Mouse (Mus musculus): ENCODE measurements at regions not wholly inside any gene's neighbourhood (a gene's known extent, or its start where the extent isn't known, plus 50 kb on each side); places are given as distances from the start of the nearest gene placed in this dataset.

GRCm38 (mm10) chr9:32933237-32934071, 297.4 kb downstream of the Ets1 start:
- H3K9ac ChIP-seq (replicated peaks): no peak overlapping the region
- no peaks in the 10 kb centered on the region for H3K36me3 ChIP-seq
- H3K4me3 ChIP-seq (replicated peaks): no peak overlapping the region
- H3K4me1 ChIP-seq (replicated peaks): peaks cover 20% of the 10 kb centered on the region
- no peaks in the 10 kb centered on the region for H3K9me3 ChIP-seq
- H3K27me3 ChIP-seq: no peaks in the 10 kb centered on the region
- H3K27ac ChIP-seq: no peak overlapping the region
- 71% methylated on average over 7 of the region's 7 CpGs for WGBS
- no peak overlapping the region for H3K4me2 ChIP-seq
- ATAC-seq (ENCODE audit: insufficient number of reproducible peaks, insufficient read depth, low FRiP score, low TSS enrichment, low read depth): no peak

- Histone ChIP-seq H3K4me1 (replicated peaks) (peaks cover 20% of the 10 kb centered on the region), H3K27ac (no peak overlapping the region), H3K9ac (replicated peaks) (no peak overlapping the region), H3K4me2 (no peak overlapping the region), H3K4me3 (replicated peaks) (no peak overlapping the region), H3K9me3 (no peaks in the 10 kb centered on the region), H3K27me3 (no peaks in the 10 kb centered on the region), H3K36me3 (no peaks in the 10 kb centered on the region)
- WGBS: 27% methylated on average over 1 of the region's 1 CpGs
- no peak for ATAC-seq (ENCODE audit: insufficient number of reproducible peaks, insufficient read depth, low FRiP score, low TSS enrichment, low read depth)
Observed at GRCm38 (mm10) chr9:32934436-32934835, 298.4 kb downstream of the Ets1 start.

- no peak overlapping the region for H3K9ac ChIP-seq (replicated peaks)
- H3K4me3 ChIP-seq (replicated peaks): no peak overlapping the region
- no peaks in the 10 kb centered on the region for H3K9me3 ChIP-seq
- H3K4me2 ChIP-seq: no peak overlapping the region
- H3K36me3 ChIP-seq: no peaks in the 10 kb centered on the region
- H3K27ac ChIP-seq: no peak overlapping the region
- H3K4me1 ChIP-seq (replicated peaks): peaks cover 17% of the 10 kb centered on the region
- ATAC-seq (ENCODE audit: insufficient number of reproducible peaks, insufficient read depth, low FRiP score, low TSS enrichment, low read depth): no peak
- WGBS: 30% methylated on average over 9 of the region's 9 CpGs
- no peaks in the 10 kb centered on the region for H3K27me3 ChIP-seq
Observed at GRCm38 (mm10) chr9:32936462-32936861, 300.4 kb downstream of the Ets1 start.

GRCm38 (mm10) chr9:32937391-32937790, 301.4 kb downstream of the Ets1 start:
- Histone ChIP-seq H3K9ac (replicated peaks) (no peak overlapping the region), H3K4me2 (no peak overlapping the region), H3K36me3 (no peaks in the 10 kb centered on the region), H3K4me1 (replicated peaks) (peaks cover 14% of the 10 kb centered on the region), H3K27me3 (no peaks in the 10 kb centered on the region), H3K9me3 (no peaks in the 10 kb centered on the region), H3K27ac (no peak overlapping the region), H3K4me3 (replicated peaks) (no peak overlapping the region)
- no peak for ATAC-seq (ENCODE audit: insufficient number of reproducible peaks, insufficient read depth, low FRiP score, low TSS enrichment, low read depth)
- WGBS: 82% methylated on average over 7 of the region's 7 CpGs

- Histone ChIP-seq H3K9ac (replicated peaks) (no peak overlapping the region), H3K36me3 (no peaks in the 10 kb centered on the region), H3K4me3 (replicated peaks) (no peak overlapping the region), H3K27ac (no peak overlapping the region), H3K4me1 (replicated peaks) (peaks cover 14% of the 10 kb centered on the region), H3K4me2 (no peak overlapping the region), H3K9me3 (no peaks in the 10 kb centered on the region), H3K27me3 (no peaks in the 10 kb centered on the region)
- 90% methylated on average over 6 of the region's 6 CpGs for WGBS
- ATAC-seq (ENCODE audit: insufficient number of reproducible peaks, insufficient read depth, low FRiP score, low TSS enrichment, low read depth): no peak
Observed at GRCm38 (mm10) chr9:32938857-32939256, 302.8 kb downstream of the Ets1 start.

GRCm38 (mm10) chr9:32939626-32940025, 303.6 kb downstream of the Ets1 start:
- H3K9me3 ChIP-seq: no peaks in the 10 kb centered on the region
- H3K4me1 ChIP-seq (replicated peaks): peaks cover 14% of the 10 kb centered on the region
- no peak overlapping the region for H3K4me2 ChIP-seq
- 86% methylated on average over 3 of the region's 3 CpGs for WGBS
- ATAC-seq (ENCODE audit: insufficient number of reproducible peaks, insufficient read depth, low FRiP score, low TSS enrichment, low read depth): no peak
- no peaks in the 10 kb centered on the region for H3K27me3 ChIP-seq
- no peaks in the 10 kb centered on the region for H3K36me3 ChIP-seq
- no peak overlapping the region for H3K9ac ChIP-seq (replicated peaks)
- no peak overlapping the region for H3K4me3 ChIP-seq (replicated peaks)
- no peak overlapping the region for H3K27ac ChIP-seq

- Histone ChIP-seq H3K27me3 (no peaks in the 10 kb centered on the region), H3K9me3 (no peaks in the 10 kb centered on the region), H3K4me3 (replicated peaks) (peak overlapping the region; percentile 40), H3K9ac (replicated peaks) (no peak overlapping the region; the same call in 1 of the 2 replicates), H3K4me2 (peak overlapping the region; percentile 58), H3K36me3 (no peaks in the 10 kb centered on the region), H3K4me1 (replicated peaks) (peaks cover 14% of the 10 kb centered on the region), H3K27ac (peak overlapping the region; percentile 42; the same call in 1 of the 2 replicates)
- WGBS: 22% methylated on average over 19 of the region's 19 CpGs
- peak; percentile 61; the same call in 1 of the 2 replicates for ATAC-seq (ENCODE audit: insufficient number of reproducible peaks, insufficient read depth, low FRiP score, low TSS enrichment, low read depth)
Observed at GRCm38 (mm10) chr9:32940111-32940813, 304.2 kb downstream of the Ets1 start.

GRCm38 (mm10) chr9:32940919-32941767, 305.1 kb downstream of the Ets1 start:
- Histone ChIP-seq H3K27me3 (no peaks in the 10 kb centered on the region), H3K4me3 (replicated peaks) (no peak overlapping the region), H3K36me3 (no peaks in the 10 kb centered on the region), H3K4me2 (peak overlapping the region; percentile 58; the same call in 1 of the 2 replicates), H3K9ac (replicated peaks) (no peak overlapping the region), H3K27ac (no peak overlapping the region), H3K9me3 (no peaks in the 10 kb centered on the region), H3K4me1 (replicated peaks) (peaks cover 14% of the 10 kb centered on the region)
- ATAC-seq (ENCODE audit: insufficient number of reproducible peaks, insufficient read depth, low FRiP score, low TSS enrichment, low read depth): no peak
- WGBS: 60% methylated on average over 12 of the region's 12 CpGs

- Histone ChIP-seq H3K4me3 (replicated peaks) (no peak overlapping the region), H3K27ac (no peak overlapping the region), H3K27me3 (no peaks in the 10 kb centered on the region), H3K9ac (replicated peaks) (no peak overlapping the region), H3K4me2 (no peak overlapping the region), H3K4me1 (replicated peaks) (peaks cover 8% of the 10 kb centered on the region), H3K36me3 (no peaks in the 10 kb centered on the region), H3K9me3 (no peaks in the 10 kb centered on the region)
- ATAC-seq (ENCODE audit: insufficient number of reproducible peaks, insufficient read depth, low FRiP score, low TSS enrichment, low read depth): no peak
Observed at GRCm38 (mm10) chr9:32941768-32942030, 305.7 kb downstream of the Ets1 start.

- Histone ChIP-seq H3K4me3 (replicated peaks) (no peak overlapping the region), H3K9me3 (no peaks in the 10 kb centered on the region), H3K4me1 (replicated peaks) (no peaks in the 10 kb centered on the region), H3K4me2 (no peak overlapping the region), H3K36me3 (no peaks in the 10 kb centered on the region), H3K27ac (no peak overlapping the region), H3K27me3 (no peaks in the 10 kb centered on the region), H3K9ac (replicated peaks) (no peak overlapping the region)
- ATAC-seq (ENCODE audit: insufficient number of reproducible peaks, insufficient read depth, low FRiP score, low TSS enrichment, low read depth): no peak
- WGBS: 89% methylated on average over 3 of the region's 3 CpGs
Observed at GRCm38 (mm10) chr9:32947221-32947620, 311.2 kb downstream of the Ets1 start.

- no peaks in the 10 kb centered on the region for H3K36me3 ChIP-seq
- H3K9ac ChIP-seq (replicated peaks): no peak overlapping the region
- WGBS: 65% methylated on average over 3 of the region's 3 CpGs
- H3K27me3 ChIP-seq: no peaks in the 10 kb centered on the region
- no peak overlapping the region for H3K4me2 ChIP-seq
- ATAC-seq (ENCODE audit: insufficient number of reproducible peaks, insufficient read depth, low FRiP score, low TSS enrichment, low read depth): no peak
- no peak overlapping the region for H3K4me3 ChIP-seq (replicated peaks)
- no peaks in the 10 kb centered on the region for H3K4me1 ChIP-seq (replicated peaks)
- H3K9me3 ChIP-seq: no peaks in the 10 kb centered on the region
- H3K27ac ChIP-seq: no peak overlapping the region
Observed at GRCm38 (mm10) chr9:32949036-32949435, 313.0 kb downstream of the Ets1 start.

Measured in limb, embryonic 12.5 days (tissue).